Comparison of ENCODE assay signal across 17 mouse cellular contexts in the genomic region with DNA sequence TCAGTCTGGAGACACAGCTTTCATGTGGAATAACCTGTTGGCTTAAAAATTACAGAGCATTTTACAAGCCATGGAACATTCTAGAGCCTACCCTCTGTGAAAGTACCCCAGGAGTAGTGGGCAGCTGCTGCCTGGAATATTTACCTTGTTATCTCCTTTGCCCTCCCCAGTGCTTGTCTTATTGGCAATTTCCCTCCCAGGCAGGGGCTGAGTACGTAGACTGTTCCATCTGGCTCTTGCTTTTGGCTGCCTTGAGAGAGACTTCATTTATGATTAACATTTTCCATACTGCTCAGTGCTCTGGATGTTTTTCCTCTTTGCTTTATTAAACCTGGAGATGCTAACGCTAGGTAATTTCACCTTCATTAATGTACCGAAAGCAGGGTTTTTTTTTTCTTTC. TPM values are rescaled to one million over a fixed set of nuclear protein-coding genes. Genes with fewer than 3 reads are reported as not detected.
"Had no signal": no experiment of that assay in that cellular context is flagged by ENCODE, and none has a peak within 500 bp of the region (broad histone marks: within the 10 kb centered on the region; RNA-seq: fewer than 3 reads in every experiment).

No protein-coding gene starts in this region.

- H3K9me3 ChIP-seq: hindbrain, embryonic 15.5 days; liver, embryonic 13.5 days; lung, embryonic 15.5 days; neural tube, embryonic 12.5 days had no signal

- DNase-seq: left cerebral cortex, postnatal 4 days; liver; liver, embryonic 13.5 days; liver, postnatal 0 days; lung, postnatal 36 days; midbrain, embryonic 14.5 days; retina, postnatal 1 day; right cerebral cortex, postnatal 4 days; spleen, adult 18-20 months; thymus, postnatal 4 days had no signal

- H3K27me3 ChIP-seq: hindbrain, embryonic 15.5 days; liver, embryonic 13.5 days; lung, embryonic 15.5 days; neural tube, embryonic 12.5 days had no signal

- H3K9ac ChIP-seq: hindbrain, embryonic 15.5 days; liver, embryonic 13.5 days; liver, postnatal 0 days; lung, embryonic 15.5 days; neural tube, embryonic 12.5 days had no signal

- H3K4me1 ChIP-seq: hindbrain, embryonic 15.5 days; liver, embryonic 13.5 days; neural tube, embryonic 12.5 days had no signal

- H3K4me3 ChIP-seq: hindbrain, embryonic 15.5 days; liver, embryonic 13.5 days; lung, embryonic 15.5 days; neural tube, embryonic 12.5 days had no signal

- ATAC-seq: inflammation-experienced regulatory T-cells, adult 6 months; liver, postnatal 0 days had no signal

- H3K36me3 ChIP-seq: hindbrain, embryonic 15.5 days; liver, embryonic 13.5 days; lung, embryonic 15.5 days; neural tube, embryonic 12.5 days had no signal

- H3K4me2 ChIP-seq: hindbrain, embryonic 15.5 days; liver, embryonic 13.5 days; lung, embryonic 15.5 days; neural tube, embryonic 12.5 days had no signal

- H3K27ac ChIP-seq: hindbrain, embryonic 15.5 days; liver, embryonic 13.5 days; lung, embryonic 15.5 days; neural tube, embryonic 12.5 days had no signal

RNA-seq across cellular contexts. Expression of gene Cckar, which starts 20.1 kb away (rescaled TPM):
- total RNA-seq: layer of hippocampus, adult 8-10 months; megakaryocyte progenitor cell, adult 5-6 weeks; monocyte, adult 5-6 weeks had no signal
- polyA plus RNA-seq: inflammation-experienced regulatory T-cells, adult 6 months had no signal
